Mouse (Mus musculus) A20 (cell line): ENCODE measurements around the gene Tro.
A peak's percentile ranks its signal among the peaks of the same experiment; 100 is the strongest.

Experiments
- DNase-seq: peaks from one replicate; pipeline ENCODE4 v3.0.0-alpha.2; 2011; ENCODE audit warnings: low read depth, low spot score

Gene Tro

GRCm38 (mm10) chrX:150656908-150657796, at the start of gene Tro:
Gene Tro, minus strand, starts transcription at chrX:150657583.
- no peak for DNase-seq

- no peak for DNase-seq
Measured at GRCm38 (mm10) chrX:150677505-150677904, 20.1 kb upstream of the Tro start.

GRCm38 (mm10) chrX:150662809-150663208, 5.4 kb upstream of the Tro start:
- peak; percentile 7 for DNase-seq

GRCm38 (mm10) chrX:150657797-150658118, 375 bp upstream of the Tro start:
- no peak for DNase-seq

- no peak for DNase-seq
Measured at GRCm38 (mm10) chrX:150656122-150656907, 1.1 kb downstream of the Tro start.

- DNase-seq, result no peak
Measured at GRCm38 (mm10) chrX:150636421-150636820, 21.0 kb downstream of the Tro start.

- no peak for DNase-seq
Measured at GRCm38 (mm10) chrX:150598882-150599281, 58.5 kb downstream of the Tro start.
